Mouse (Mus musculus): ENCODE measurements around the gene Fezf1. TPM values are rescaled to one million over a fixed set of nuclear protein-coding genes. Genes with fewer than 3 reads are reported as not detected.

Fezf1 gene
- polyA plus RNA-seq, 1 experiment from 2014 or later, result 0.17 TPM

- WGBS, result 1% methylated on average over 23 of the region's 23 CpGs
- ATAC-seq (ENCODE audit: low FRiP score), result no peak
- H3K4me2 ChIP-seq, result no peak overlapping the region
Observed at GRCm38 (mm10) chr6:23245545-23246011, 2.6 kb downstream of the Fezf1 start.

DNA sequence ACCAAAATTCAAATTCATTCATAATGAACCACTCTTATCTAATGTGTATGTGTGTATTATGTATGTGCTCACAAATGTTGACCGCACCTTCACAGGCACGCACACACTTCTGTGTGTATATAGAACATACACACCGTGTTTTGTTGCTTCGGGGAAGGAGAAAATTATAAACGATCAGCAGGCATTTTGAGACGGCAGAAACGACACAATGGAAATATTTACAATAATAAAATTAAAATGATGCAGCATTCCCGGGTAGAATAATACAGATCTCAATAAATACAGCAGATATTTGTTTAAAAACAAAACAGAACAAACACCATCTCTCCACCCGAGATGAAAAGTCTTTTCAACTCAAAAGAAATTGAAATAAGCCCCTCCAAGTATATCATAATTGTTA lies 3.0 kb downstream of the Fezf1 start:
- H3K36me3 ChIP-seq, result no peaks in the 10 kb centered on the region
- H3K4me2 ChIP-seq, result no peak overlapping the region
- H3K9me3 ChIP-seq, result no peaks in the 10 kb centered on the region
- peaks cover 21% of the 10 kb centered on the region for H3K4me1 ChIP-seq (replicated peaks)
- H3K9ac ChIP-seq, result no peak overlapping the region
- peaks cover 89% of the 10 kb centered on the region for H3K27me3 ChIP-seq
- no peak for ATAC-seq (ENCODE audit: low FRiP score)
- WGBS, result 17% methylated on average over 9 of the region's 9 CpGs
- H3K27ac ChIP-seq, result no peak overlapping the region
- no peak overlapping the region for H3K4me3 ChIP-seq

More at GRCm38 (mm10) chr6:23245545-23246011, 2.6 kb downstream of the Fezf1 start:
- H3K27ac ChIP-seq, result no peak overlapping the region
- H3K4me3 ChIP-seq, result no peak overlapping the region
- H3K4me1 ChIP-seq (replicated peaks), result peaks cover 21% of the 10 kb centered on the region
- no peaks in the 10 kb centered on the region for H3K9me3 ChIP-seq
- H3K27me3 ChIP-seq, result peaks cover 92% of the 10 kb centered on the region
- no peaks in the 10 kb centered on the region for H3K36me3 ChIP-seq
- no peak overlapping the region for H3K9ac ChIP-seq

- no peak overlapping the region for H3K4me3 ChIP-seq
- 3% methylated on average over 15 of the region's 15 CpGs for WGBS
- no peak overlapping the region for H3K27ac ChIP-seq
- peaks cover 86% of the 10 kb centered on the region for H3K27me3 ChIP-seq
- peaks cover 13% of the 10 kb centered on the region for H3K4me1 ChIP-seq (replicated peaks)
- H3K9me3 ChIP-seq, result no peaks in the 10 kb centered on the region
- H3K4me2 ChIP-seq, result no peak overlapping the region
- ATAC-seq (ENCODE audit: low FRiP score), result 0 out of 2 replicates have a peak, but pooled peaks have one; percentile 33
- no peak overlapping the region for H3K9ac ChIP-seq
- no peaks in the 10 kb centered on the region for H3K36me3 ChIP-seq
Observed at GRCm38 (mm10) chr6:23243821-23244760, 4.1 kb downstream of the Fezf1 start.

GRCm38 (mm10) chr6:23211499-23211898 lies 36.7 kb downstream of the Fezf1 start:
- 58% methylated on average over 3 of the region's 3 CpGs for WGBS

DNA sequence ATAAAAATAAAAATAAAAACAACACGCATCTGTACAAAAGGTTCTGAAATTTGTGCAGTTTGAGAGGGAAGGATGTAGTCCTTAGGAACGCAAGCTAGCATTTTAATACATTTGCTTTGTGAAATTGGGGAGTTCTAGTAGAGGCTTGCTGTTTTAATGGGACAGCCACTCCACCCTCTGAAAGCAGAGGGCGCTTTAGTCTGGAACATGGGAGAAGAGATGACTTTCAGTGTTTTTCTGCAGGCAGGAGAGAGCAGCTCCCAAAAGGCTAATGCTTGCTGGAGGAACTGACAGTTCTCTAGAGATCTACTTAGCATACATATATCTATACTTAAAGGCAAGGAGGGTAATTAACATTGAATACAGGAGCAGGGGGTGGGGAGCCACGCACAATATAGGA lies 40.4 kb downstream of the Fezf1 start:
- no peaks in the 10 kb centered on the region for H3K36me3 ChIP-seq
- no peak for ATAC-seq (ENCODE audit: low FRiP score)
- 59% methylated on average over 4 of the region's 4 CpGs for WGBS
- no peak overlapping the region for H3K9ac ChIP-seq
- no peak overlapping the region for H3K4me3 ChIP-seq
- no peaks in the 10 kb centered on the region for H3K4me1 ChIP-seq (replicated peaks)
- H3K27me3 ChIP-seq, result no peaks in the 10 kb centered on the region
- no peak overlapping the region for H3K27ac ChIP-seq
- no peak overlapping the region for H3K4me2 ChIP-seq
- no peaks in the 10 kb centered on the region for H3K9me3 ChIP-seq

More at GRCm38 (mm10) chr6:23211499-23211898, 36.7 kb downstream of the Fezf1 start:
- Histone ChIP-seq H3K9me3 (no peaks in the 10 kb centered on the region), H3K9ac (no peak overlapping the region), H3K4me1 (replicated peaks) (no peaks in the 10 kb centered on the region), H3K27me3 (no peaks in the 10 kb centered on the region), H3K4me2 (no peak overlapping the region), H3K27ac (no peak overlapping the region), H3K36me3 (no peaks in the 10 kb centered on the region), H3K4me3 (no peak overlapping the region)
- no peak for ATAC-seq (ENCODE audit: low FRiP score)

- Histone ChIP-seq H3K9me3 (peaks cover 5% of the 10 kb centered on the region; the same call in 1 of the 2 replicates), H3K9ac (no peak overlapping the region), H3K27ac (no peak overlapping the region), H3K27me3 (no peaks in the 10 kb centered on the region), H3K36me3 (no peaks in the 10 kb centered on the region), H3K4me3 (no peak overlapping the region), H3K4me2 (0 out of 2 replicates have a peak overlapping the region, but pooled peaks have one; percentile 3), H3K4me1 (replicated peaks) (no peaks in the 10 kb centered on the region)
- ATAC-seq (ENCODE audit: low FRiP score), result no peak
- 75% methylated on average over 11 of the region's 11 CpGs for WGBS
Observed at GRCm38 (mm10) chr6:23202630-23203029, 45.5 kb downstream of the Fezf1 start.

Other genes with a start within 250 kb of the Fezf1 start
- gene Aass, start 115.4 kb downstream of the Fezf1 start, polyA plus RNA-seq (2015; fragmentation: Nextera tagmentation; extraction: Ambion mirVana), result 0.43 and 0.77 TPM in 2 replicates

Measured in hindbrain, embryonic 13.5 days (tissue).